Mouse (Mus musculus) megakaryocyte, embryonic 14.5 days (primary cell): ENCODE measurements at regions not wholly inside any gene's neighbourhood (a gene's known extent, or its start where the extent isn't known, plus 50 kb on each side); places are given as distances from the start of the nearest gene placed in this dataset.

Experiments
- FLI1 ChIP-seq: IDR thresholded peaks from 2 replicates; pipeline ENCODE4 v1.6.1; 2012; ENCODE audit warnings: low read length, inconsistent platforms, mixed read lengths
- GATA1 ChIP-seq: IDR thresholded peaks from 3 replicates; pipeline ENCODE4 v1.6.1; 2012; ENCODE audit warnings: mixed read lengths, low read length, inconsistent platforms, borderline replicate concordance

GRCm38 (mm10) chr10:12144691-12145090 is 724.5 kb downstream of the Utrn start:
- TF ChIP-seq GATA1 (no peak), FLI1 (no peak)
